Mouse (Mus musculus) heart, embryonic 15.5 days (tissue): ENCODE measurements around the gene Cilp. TPM values are rescaled to one million over a fixed set of nuclear protein-coding genes. Genes with fewer than 3 reads are reported as not detected.

Experiments
- ATAC-seq: fragments of 200-750 bp; cut with Nextera tagmentation; replicated peaks from 2 replicates; pipeline ENCODE4 v1.8.0; 2017; ENCODE audit warnings: low read depth, moderate TSS enrichment; ENCODE audit not compliant: insufficient number of reproducible peaks, insufficient read depth, low FRiP score
- H3K27ac ChIP-seq: fragments of 300-500 bp; sonication (generic); 2 replicates; pipeline ENCODE4 v1.5.1; 2015; ENCODE audit warnings: mild to moderate bottlenecking, inconsistent platforms
- H3K27me3 ChIP-seq: fragments of 300-500 bp; sonication (generic); 2 replicates; pipeline ENCODE4 v1.6.1; 2015; ENCODE audit warnings: inconsistent platforms
- H3K36me3 ChIP-seq: fragments of 300-500 bp; sonication (generic); 2 replicates; pipeline ENCODE4 v1.6.1; 2015; ENCODE audit warnings: mild to moderate bottlenecking, inconsistent platforms
- H3K4me1 ChIP-seq: fragments of 300-500 bp; sonication (generic); replicated peaks from 2 replicates; pipeline ENCODE4 v1.6.1; 2015; ENCODE audit warnings: inconsistent platforms
- H3K4me2 ChIP-seq: fragments of 300-500 bp; sonication (generic); 2 replicates; pipeline ENCODE4 v1.6.1; 2015; ENCODE audit warnings: inconsistent platforms, mild to moderate bottlenecking, moderate library complexity
- H3K4me3 ChIP-seq: fragments of 300-500 bp; sonication (generic); 2 replicates; pipeline ENCODE4 v1.5.1; 2015; ENCODE audit warnings: mild to moderate bottlenecking, inconsistent platforms
- H3K9ac ChIP-seq: fragments of 300-500 bp; sonication (generic); 2 replicates; pipeline ENCODE4 v1.6.1; 2015; ENCODE audit warnings: mild to moderate bottlenecking, inconsistent platforms
- H3K9me3 ChIP-seq: fragments of 300-500 bp; sonication (generic); replicated peaks from 2 replicates; pipeline ENCODE4 v1.6.1; 2016; ENCODE audit warnings: inconsistent platforms
- WGBS: fragments of 180-500 bp; shearing (Covaris S2); methylation state at CpG from one replicate; pipeline ENCODE4 v1.1.7; 2015; ENCODE audit warnings: mixed read lengths; 5-methylcytosine and 5-hydroxymethylcytosine counted together
- polyA plus RNA-seq: library from polyadenylated mRNA; unstranded; fragments of >200 nt; fragmentation: Nextera tagmentation; extraction: Ambion mirVana; gene quantifications from 2 replicates; pipeline ENCODE4 v1.2.1, GENCODE M21; 2015

Cilp gene
- polyA plus RNA-seq, 1 experiment from 2014 or later = 0.04 TPM

DNA sequence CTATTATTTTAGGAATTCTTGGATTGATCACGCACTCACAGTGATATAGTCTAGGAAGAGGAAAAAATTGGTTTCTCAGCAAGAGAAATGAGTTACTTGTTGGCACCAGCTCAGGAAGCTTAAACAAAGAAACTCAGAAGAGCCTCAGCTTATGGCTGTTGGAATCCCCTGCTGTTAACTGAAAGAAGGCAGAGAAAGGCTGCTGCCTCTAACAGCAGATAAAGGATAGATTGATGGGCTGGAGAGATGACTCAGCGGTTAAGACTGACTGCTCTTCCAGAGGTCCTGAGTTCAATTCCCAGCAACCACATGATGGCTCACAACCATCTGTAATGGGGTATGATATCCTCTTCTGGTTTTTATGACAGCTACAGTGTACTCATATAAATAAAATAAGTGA is 62.4 kb downstream of the Cilp start:
- Histone ChIP-seq H3K4me3 (no peak overlapping the region), H3K36me3 (peaks cover 71% of the 10 kb centered on the region), H3K27me3 (no peaks in the 10 kb centered on the region), H3K9me3 (no peaks in the 10 kb centered on the region), H3K9ac (no peak overlapping the region), H3K27ac (no peak overlapping the region), H3K4me1 (no peaks in the 10 kb centered on the region), H3K4me2 (no peak overlapping the region)
- 88% methylated on average over 2 of the region's 2 CpGs for WGBS
- ATAC-seq = no peak

Other genes starting within 250 kb of the Cilp start
- gene Hacd3, start 243.5 kb upstream of the Cilp start, polyA plus RNA-seq = 46.2 and 53.0 TPM in 2 replicates
- 25.9 and 30.7 TPM in 2 replicates for gene Dpp8, start 232.8 kb upstream of the Cilp start, polyA plus RNA-seq
- 9.1 and 13.0 TPM in 2 replicates for gene Igdcc4, start 163.7 kb upstream of the Cilp start, polyA plus RNA-seq
- gene Igdcc3, start 124.0 kb upstream of the Cilp start, polyA plus RNA-seq = 0.19 and 0.71 TPM in 2 replicates
- gene Parp16, start 69.8 kb upstream of the Cilp start, polyA plus RNA-seq = 5.3 and 5.8 TPM in 2 replicates
- 44.4 and 46.4 TPM in 2 replicates for gene Clpx, start 29.1 kb downstream of the Cilp start, polyA plus RNA-seq
- gene Pdcd7, start 80.9 kb downstream of the Cilp start, polyA plus RNA-seq = 5.8 and 7.1 TPM in 2 replicates
- 0.09 and 0.19 TPM in 2 replicates for gene Ubap1l, start 95.9 kb downstream of the Cilp start, polyA plus RNA-seq
- 1.00 and 1.7 TPM in 2 replicates for gene Kbtbd13, start 126.5 kb downstream of the Cilp start, polyA plus RNA-seq
- gene Rasl12, start 133.3 kb downstream of the Cilp start, polyA plus RNA-seq = 7.6 and 8.9 TPM in 2 replicates
- gene Slc51b, start 157.8 kb downstream of the Cilp start, polyA plus RNA-seq = not detected in 2 replicates
- 13.2 and 13.6 TPM in 2 replicates for gene Mtfmt, start 170.6 kb downstream of the Cilp start, polyA plus RNA-seq
- 52.9 and 62.7 TPM in 2 replicates for gene Spg21, start 195.8 kb downstream of the Cilp start, polyA plus RNA-seq